Mouse (Mus musculus): ENCODE data around the gene Ssr2.
A peak's percentile ranks its signal among the peaks of the same experiment; 100 is the strongest.

Ssr2 gene

GRCm38 (mm10) chr3:88623346-88624135, 47.9 kb downstream of the Ssr2 start:
- DNase-seq (ENCODE audit: low spot score): peak; percentile 64

DNA sequence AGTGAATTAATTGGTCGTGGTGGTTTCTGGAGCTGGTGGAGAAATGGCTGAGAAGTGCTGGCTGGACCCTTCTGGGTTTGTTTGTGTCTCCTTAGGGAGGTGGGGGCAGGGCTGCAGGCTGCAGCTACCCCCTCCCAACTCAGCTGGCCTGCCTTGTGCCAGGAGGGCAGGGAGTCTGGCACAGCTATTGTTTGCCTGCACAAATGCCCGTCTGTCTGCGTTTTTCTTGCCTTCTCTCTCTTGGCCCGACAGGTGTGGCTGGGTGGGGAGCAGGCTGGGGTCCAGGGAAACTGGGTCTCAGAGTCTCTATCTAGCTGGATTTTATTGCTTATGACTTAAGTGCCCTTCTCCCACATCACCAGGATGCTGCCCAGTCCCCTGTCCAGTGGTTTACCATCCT, 48.6 kb downstream of the Ssr2 start:
- no peak for DNase-seq (ENCODE audit: low spot score)

DNA sequence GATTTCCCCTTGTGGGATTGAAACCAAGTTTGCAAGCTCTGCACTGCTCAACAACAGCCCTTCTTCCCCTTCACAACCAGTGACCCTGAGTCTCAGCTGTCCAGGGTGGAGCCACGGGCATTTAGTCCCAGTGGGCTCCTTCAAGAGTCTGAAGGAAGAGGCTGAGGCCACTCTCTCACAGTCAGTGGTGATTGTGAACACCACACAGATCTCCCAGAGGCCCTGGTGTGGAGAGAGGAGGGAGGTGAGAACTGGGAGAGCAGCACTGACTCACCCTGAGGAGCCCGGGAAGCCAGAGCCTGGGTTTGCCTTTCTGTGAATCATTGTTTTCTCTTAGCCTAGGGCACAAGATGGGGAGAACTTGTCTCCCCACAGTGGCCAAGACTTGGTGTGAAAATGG, 49.3 kb downstream of the Ssr2 start:
- DNase-seq (ENCODE audit: low spot score): no peak

GRCm38 (mm10) chr3:88625531-88625930, 49.9 kb downstream of the Ssr2 start:
- DNase-seq (ENCODE audit: low spot score): no peak

- no peak for DNase-seq (ENCODE audit: low spot score)
Observed at GRCm38 (mm10) chr3:88626316-88626715, 50.6 kb downstream of the Ssr2 start.

DNA sequence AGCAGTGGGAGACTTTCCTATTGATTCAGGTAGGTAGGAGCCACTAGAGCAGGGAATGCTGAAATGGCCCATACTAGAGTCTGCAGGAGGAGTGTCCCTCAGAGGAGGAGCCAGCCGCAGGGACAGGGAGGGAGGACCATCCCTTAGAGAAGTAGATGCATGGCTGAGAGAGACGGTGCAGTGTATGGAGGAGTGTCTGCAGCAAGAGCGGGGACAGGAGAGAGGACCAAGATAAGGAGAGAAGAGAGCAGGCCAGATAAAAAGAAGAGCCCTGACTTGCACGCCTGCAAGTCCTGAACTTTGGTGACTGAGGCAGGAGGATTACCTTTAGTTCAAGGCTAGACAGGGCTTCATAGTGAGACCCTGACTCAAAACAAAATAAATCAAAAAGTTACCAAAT, 51.4 kb downstream of the Ssr2 start:
- no peak for DNase-seq (ENCODE audit: low spot score)

- DNase-seq (ENCODE audit: low spot score): no peak
Observed at GRCm38 (mm10) chr3:88627535-88627934, 51.9 kb downstream of the Ssr2 start.

GRCm38 (mm10) chr3:88628766-88629165, 53.1 kb downstream of the Ssr2 start:
- no peak for DNase-seq (ENCODE audit: low spot score)

DNA sequence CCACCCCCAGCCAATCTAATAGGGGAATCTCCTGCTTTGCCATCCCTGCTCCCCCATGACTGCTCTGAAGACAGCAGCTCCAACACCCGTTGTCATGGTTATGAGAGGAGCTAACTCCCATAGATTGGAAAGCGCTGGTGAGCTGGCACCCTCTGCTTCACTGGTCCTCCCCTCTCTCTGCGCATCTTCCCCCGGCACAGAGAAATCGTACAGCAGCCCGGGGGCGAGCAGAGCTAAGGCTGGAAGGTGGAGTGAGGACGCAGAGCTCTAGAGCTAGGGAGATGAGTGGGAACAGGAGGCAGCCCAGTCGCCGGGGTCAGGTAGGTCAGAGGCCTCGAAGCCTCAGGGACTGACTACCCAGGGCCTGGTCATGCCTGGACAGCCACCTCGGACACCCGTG, 53.6 kb downstream of the Ssr2 start:
- no peak for DNase-seq (ENCODE audit: low spot score)

DNA sequence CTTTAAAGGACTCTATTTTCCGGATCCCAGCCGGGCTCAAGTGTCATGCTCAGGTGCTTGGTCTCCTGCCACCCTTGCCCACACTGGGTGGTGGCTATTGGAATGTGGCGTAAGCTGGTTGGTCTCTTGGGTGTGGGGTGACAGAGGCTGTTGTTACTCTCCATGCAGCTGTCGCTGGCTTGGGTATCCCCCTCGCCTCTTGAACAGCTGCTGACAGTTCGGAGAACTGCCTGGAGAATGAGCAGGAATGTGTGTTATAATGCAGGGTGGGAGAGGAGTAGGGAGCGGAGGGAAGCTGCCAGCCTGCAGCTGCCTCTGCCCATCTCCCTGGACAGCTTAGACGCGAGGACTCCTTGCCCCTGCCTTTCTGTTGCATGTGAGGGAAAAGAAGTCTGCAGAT, 54.3 kb downstream of the Ssr2 start:
- DNase-seq (ENCODE audit: low spot score): no peak

- no peak for DNase-seq (ENCODE audit: low spot score)
Observed at GRCm38 (mm10) chr3:88630849-88631341, 55.2 kb downstream of the Ssr2 start.

DNA sequence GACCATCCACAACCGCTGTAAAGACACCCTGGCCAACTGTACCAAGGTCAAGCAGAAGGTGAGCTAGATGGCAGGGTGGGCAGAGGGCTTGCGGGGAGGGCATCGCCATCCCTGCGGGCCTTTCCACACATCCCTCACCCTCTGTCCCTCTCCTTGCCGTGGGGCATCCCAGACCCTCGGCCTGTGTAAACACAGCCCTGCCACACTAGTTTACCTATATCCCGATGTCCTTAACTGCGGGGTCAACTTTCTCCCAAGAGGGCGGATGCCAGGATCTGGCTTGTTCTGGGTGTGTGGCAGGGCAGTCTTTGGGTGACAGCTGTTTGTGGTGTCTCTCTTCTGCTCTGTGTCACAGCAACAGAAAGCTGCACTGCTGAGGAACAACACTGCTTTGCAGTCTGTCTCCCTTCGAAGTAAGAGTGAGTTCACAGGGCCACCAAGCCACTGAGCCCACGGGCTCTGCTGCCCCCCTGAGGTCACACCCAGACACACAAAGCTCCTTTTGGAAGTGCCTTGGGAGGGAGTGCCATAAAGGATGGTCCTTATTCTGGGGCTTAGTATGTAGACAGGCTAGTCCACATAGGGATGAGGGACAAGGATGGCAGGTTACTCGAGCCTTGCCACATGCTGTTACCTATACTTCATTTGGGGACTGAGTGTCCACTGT, 56.4 kb downstream of the Ssr2 start:
- DNase-seq (ENCODE audit: low spot score): peak; percentile 58

- no peak for DNase-seq (ENCODE audit: low spot score)
Observed at GRCm38 (mm10) chr3:88633056-88633455, 57.4 kb downstream of the Ssr2 start.

GRCm38 (mm10) chr3:88635506-88636275, 60.0 kb downstream of the Ssr2 start:
- no peak for DNase-seq (ENCODE audit: low spot score)

DNA sequence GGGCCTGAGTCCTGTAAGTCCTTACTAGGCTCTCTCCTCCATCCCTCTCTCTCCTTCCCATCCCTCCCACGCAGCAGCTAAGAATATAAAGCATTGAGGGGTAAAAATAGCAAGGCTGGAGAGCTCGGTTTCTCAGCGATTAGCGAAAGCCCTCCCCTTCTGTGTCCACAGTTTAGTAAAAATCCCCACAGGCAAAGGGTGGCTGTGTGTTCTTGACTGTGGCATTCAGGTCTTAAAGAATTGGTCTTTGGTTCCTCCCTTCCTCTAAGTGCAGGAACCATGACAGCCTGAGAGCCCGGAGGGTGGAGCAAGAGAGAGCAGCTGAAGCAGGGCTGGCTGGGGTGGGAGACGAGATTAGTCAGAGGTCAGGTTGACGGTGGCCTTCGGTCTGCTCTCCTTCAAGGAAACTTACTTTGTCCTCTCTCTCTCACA, 60.9 kb downstream of the Ssr2 start:
- no peak for DNase-seq (ENCODE audit: low spot score)

- no peak for DNase-seq (ENCODE audit: low spot score)
Observed at GRCm38 (mm10) chr3:88637134-88637533, 61.5 kb downstream of the Ssr2 start.

All from embryo, embryonic 10 days (tissue).